Mouse (Mus musculus) testis, adult 2 months (tissue): ENCODE results near the gene Inpp5k.

Experiments
- CTCF ChIP-seq: fragments of 200-500 bp; IDR thresholded peaks from 2 replicates; pipeline ENCODE4 v1.5.1; 2012; ENCODE audit warnings: low read depth, mild to moderate bottlenecking, inconsistent platforms, low read length, moderate library complexity; ENCODE audit not compliant: control insufficient read depth, insufficient read depth, insufficient replicate concordance
- POLR2A ChIP-seq: fragments of 200-500 bp; IDR thresholded peaks from 2 replicates; pipeline ENCODE4 v1.6.1; 2012; ENCODE audit warnings: low read depth, mild to moderate bottlenecking, inconsistent platforms, low read length, moderate library complexity; ENCODE audit not compliant: control insufficient read depth

DNA sequence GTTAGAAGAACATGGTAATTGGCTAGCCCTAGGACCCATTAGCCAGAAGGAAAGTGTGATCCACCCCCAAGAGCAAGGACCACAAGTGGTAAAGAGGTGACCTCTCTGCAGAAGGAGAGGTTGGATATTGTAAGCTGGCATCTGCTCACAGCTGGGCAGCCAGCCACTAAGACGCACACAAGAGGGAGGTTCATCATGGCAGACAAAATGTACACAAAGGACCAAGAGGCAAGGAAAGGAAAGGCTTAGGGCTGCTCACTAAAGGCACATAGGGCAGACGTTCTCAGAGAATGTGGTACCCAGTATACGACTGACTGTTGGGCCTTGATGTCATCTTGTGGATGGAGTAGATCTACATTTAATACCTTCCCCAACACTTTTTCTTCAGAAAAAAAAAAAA, 44.1 kb downstream of the Inpp5k start:
- TF ChIP-seq CTCF = no peak
- no peak for TF ChIP-seq POLR2A
